Mouse (Mus musculus) cerebellum, adult 11 months (tissue): ENCODE measurements around the gene Sp7.

Experiments used
- DNase-seq: peaks from one replicate; pipeline ENCODE4 v3.0.0; 2022

Sp7 gene

GRCm38 (mm10) chr15:102383671-102384070, 16.7 kb upstream of the Sp7 start:
- no peak for DNase-seq

GRCm38 (mm10) chr15:102381575-102381974, 14.6 kb upstream of the Sp7 start:
- DNase-seq, result peak; percentile 74

GRCm38 (mm10) chr15:102377810-102378262, 10.9 kb upstream of the Sp7 start:
- no peak for DNase-seq

- no peak for DNase-seq
These were observed 10.2 kb upstream of the Sp7 start for GRCm38 (mm10) chr15:102377163-102377543.

DNA sequence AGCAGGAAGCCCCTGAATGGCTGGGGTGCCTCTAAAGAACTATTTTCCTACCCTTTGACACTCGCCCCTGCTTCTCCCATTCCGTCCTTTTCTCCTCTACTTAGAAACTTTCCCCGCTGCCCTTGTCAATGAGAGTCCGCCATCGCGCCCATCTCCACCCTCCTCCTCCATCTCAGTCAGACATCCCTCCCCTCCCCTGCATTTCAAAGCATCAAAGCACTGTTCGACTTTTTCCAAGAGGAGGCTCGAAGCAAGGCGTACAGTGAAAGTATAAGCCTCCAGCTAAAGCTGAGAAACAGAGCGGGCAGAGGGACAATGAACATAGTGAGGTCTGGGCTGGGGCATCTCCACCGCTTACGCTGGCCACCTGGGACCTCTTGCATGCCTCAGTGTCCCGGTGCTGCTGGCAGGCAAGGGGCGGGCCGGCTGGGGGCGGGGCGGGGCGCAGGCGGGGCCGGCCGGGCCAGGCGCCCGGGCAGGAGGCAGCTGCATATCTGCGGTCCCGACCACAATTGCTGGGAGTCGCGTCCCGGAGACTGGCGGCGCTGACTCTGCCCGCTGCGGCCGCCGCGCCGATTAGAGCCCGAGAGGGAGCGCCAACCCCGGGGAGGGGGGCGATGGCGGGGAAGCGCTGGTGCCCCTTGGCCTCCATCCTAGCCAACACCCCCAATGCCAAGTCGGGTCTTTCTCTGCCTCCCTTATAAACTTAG, 9.6 kb upstream of the Sp7 start:
- no peak for DNase-seq

DNA sequence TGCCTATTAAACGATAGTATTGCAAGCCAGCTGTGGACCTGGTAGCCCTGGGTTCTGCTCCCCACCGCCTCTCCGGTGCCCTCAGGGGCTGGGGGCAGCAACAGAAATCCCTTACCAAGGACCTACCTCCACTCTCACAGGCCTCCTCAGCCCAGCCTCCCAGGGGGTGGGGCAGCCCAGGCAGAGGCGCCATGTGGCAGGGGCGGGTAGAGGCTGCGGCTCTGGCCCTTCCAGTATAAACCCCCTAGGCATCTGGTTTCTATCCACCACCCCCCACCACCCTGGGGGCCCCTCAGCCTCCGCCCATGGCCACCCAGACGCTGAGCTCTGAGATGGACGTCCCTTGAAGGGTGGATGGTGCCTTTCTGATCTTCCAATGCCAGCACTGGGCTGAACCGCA, 3.7 kb upstream of the Sp7 start:
- DNase-seq, result no peak

DNA sequence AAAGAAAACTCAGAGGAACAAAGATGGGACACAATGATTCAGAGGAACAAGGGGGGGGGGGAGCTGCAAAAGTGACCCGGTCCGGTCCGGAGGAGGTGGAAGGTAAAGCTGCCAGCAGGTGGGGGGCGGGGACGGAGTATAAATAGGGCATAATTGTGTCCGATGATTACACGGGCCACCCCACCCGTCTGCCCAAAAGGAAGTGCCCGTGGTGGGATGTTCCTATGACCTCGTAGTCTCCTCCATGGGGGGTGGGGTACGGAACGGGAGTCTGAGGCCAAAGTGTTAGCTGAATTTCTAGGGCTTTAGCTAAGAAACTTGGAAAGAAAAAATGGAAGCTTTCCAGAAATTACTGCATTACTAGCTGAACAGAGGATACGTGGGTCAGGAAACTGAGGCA, 3.0 kb upstream of the Sp7 start:
- no peak for DNase-seq

DNA sequence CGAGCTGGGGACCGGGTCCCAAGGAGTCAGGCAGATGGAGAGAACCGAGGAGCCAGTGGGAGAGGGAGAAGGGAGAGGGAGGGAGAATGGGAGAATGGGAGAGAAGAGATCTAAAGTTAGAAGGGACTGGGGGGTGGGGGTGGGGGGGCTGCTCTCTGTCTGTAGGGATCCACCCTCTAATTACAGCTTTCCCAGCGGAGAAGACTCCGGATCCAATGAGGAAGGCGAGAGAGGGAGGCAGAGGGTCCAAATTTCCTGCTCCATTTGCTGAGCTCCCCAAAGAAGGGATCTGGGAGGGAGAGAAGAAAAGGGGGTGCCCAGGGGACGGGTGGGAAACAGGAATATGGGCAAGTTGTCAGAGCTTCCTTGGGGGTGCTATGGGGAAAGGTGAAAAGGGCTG, 744 bp downstream of the Sp7 start:
- DNase-seq, result no peak

- DNase-seq, result no peak
These were observed 2.3 kb downstream of the Sp7 start for GRCm38 (mm10) chr15:102364678-102365077.

DNA sequence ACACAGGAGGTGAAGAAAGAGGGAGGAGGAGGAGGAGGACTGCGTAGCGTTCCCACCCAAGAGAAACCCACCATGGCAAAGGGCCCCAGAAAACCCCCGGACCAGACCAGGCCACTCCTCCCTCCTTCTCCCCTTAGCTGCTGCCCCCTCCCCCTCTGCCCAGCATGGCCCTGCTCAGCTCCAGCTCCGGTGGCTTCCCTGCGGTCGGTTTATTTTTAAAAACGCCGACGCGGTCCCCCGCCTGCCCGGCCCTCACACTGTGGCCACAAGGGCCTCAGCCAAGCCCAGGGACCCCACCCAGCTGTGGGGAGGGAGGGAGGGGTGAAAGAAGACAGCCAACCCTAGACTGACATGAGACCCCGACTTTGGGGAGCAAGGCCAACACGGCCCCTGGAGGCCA, 4.3 kb downstream of the Sp7 start:
- DNase-seq, result no peak

- no peak for DNase-seq
These were observed 8.1 kb downstream of the Sp7 start for GRCm38 (mm10) chr15:102358834-102359233.

- DNase-seq, result no peak
These were observed 8.9 kb downstream of the Sp7 start for GRCm38 (mm10) chr15:102358126-102358525.

- DNase-seq, result no peak
These were observed 10.3 kb downstream of the Sp7 start for GRCm38 (mm10) chr15:102356501-102357325.

DNA sequence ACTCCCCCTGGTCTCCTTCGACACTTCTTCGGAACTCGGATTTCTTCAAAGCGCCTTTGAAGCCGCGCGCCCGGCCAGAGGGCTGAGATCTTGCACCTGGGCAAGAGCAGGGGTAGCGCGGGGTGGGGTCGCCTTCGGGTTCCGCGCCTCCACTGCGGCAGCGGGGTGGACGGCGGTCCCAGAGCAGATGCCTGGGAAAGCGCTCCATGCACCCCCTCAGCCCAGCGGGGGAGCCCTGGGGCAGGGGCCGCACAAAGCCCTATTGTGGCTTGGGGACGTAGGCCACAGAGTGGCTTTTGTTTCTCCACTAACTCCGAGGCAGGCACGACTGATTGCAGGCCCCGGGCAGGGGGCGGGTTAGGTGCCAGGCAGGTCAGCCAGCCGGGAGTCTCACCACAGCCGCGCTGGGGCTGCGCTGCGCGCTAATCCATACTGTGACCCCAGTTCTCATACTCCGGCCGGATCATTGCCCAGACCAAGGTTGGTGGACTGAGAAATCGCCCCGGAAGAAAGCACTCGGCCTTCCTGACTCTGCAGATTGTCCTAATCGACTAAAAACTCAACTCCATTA, 11.0 kb downstream of the Sp7 start:
- no peak for DNase-seq

DNA sequence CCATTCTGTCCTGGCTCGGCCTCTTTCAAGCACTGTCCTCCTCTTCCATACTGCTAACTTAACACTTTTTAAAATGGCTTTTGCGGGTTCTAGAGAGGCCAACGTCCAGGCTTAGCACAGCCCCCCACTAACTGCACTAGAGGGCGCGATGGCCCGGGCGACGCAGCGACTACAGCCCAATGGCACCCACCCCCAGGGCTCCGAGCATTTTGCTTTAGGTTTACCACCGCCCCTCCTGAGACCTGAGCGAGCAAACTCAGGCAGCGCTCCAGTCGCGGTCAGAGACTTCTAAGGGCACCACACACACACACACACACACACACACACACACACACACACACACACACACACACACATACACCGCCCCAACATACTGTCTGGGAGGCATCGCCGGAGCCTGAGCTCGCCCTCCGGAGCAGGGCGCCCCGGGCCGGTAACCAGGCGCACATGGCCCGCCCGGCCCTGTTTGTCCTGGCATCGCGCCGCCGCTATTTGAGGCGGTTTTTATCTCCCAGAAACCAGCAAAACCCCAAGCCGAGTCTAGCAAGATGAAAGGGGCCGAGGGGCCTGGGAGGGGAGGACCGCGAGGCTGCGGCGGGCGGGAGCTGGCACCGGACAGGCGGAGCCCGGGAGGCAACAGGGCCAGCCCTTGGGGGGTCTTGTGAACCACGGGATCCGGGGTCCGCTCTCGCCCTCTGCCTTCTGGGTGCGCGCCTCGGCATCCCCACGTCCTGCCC, 11.7 kb downstream of the Sp7 start:
- no peak for DNase-seq

- DNase-seq, result no peak
These were observed 13.0 kb downstream of the Sp7 start for GRCm38 (mm10) chr15:102353986-102354385.

- DNase-seq, result no peak
These were observed 14.8 kb downstream of the Sp7 start for GRCm38 (mm10) chr15:102352177-102352576.

GRCm38 (mm10) chr15:102350942-102351291, 16.1 kb downstream of the Sp7 start:
- DNase-seq, result no peak

- DNase-seq, result peak; percentile 93
These were observed 16.6 kb downstream of the Sp7 start, which contains the start of gene Aaas for GRCm38 (mm10) chr15:102350138-102350941. Aaas (minus strand) TSS chr15:102350771.

GRCm38 (mm10) chr15:102346444-102346843, 20.5 kb downstream of the Sp7 start:
- DNase-seq, result no peak

DNA sequence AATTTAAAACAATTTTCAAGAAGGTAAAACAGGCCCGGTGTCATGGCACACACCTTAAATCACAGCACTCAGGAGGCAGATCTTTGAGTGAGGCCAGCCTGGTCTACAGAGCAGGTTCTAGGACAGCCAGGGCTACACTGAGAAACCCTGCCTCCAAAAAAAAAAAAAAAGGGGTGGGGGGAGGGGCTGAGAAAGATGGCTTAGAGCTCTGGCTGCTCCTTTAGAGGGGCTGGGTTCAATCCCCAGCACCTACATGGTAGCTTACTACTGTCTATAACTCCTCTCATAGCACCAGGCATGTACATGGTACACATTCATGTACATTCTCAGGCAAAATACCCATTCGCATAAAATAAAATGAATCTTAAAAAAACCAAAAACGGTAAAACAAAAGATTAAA, 22.5 kb downstream of the Sp7 start:
- no peak for DNase-seq

GRCm38 (mm10) chr15:102341580-102341979, 25.4 kb downstream of the Sp7 start:
- DNase-seq, result no peak
